Mouse (Mus musculus): ENCODE measurements at regions not wholly inside any gene's neighbourhood (a gene's known extent, or its start where the extent isn't known, plus 50 kb on each side); places are given as distances from the start of the nearest gene placed in this dataset.

DNA sequence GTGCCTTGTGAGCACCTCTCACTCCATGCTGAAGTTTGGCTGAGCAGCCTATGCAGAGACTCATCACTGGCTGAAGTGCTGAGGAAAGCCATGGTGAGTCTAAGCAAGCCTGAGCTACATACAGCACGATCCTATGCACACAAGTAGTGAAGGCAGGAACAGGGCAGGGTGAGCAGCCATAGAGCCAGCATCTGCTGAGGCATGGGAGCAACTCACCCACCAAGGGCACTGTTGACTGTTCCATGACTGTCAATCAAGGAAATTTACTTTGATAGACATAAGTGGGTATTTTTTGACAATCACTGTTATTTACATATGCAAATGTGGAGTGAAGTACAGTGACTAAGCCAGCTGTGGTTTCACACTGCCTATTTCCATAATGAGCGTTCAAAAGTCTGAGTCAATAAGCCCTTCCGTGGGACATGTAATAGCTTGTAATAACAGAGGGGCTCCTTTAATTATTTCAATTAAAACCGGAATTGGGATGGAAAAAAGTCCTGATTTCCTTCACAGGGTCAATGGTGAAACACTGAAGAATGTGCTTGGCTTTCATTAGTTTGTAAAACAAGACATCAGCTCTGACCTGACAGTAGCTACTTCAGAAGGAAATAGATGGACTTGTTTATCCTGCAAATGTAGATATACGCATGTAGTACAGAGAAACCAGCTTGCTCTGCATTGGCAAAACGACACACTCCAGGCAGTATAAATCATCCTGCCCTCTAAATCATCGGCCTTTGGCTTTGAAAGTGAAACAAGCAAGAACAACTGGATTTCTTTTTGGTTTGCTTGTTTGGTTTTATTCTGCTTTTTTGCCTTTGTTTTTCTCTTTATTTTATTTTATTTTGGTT is 62.1 kb downstream of the Tuba3b start:
- TF ChIP-seq CTCF (IDR thresholded peaks at IDR 0.05; ENCODE audit: borderline replicate concordance, control insufficient read depth, extremely low read depth, insufficient read depth, low read length, poor library complexity) (no peak), POLR2A (IDR thresholded peaks at IDR 0.05; ENCODE audit: control insufficient read depth, extremely low read depth, insufficient read depth, low read length, poor library complexity) (no peak)

All from thymus, adult 2 months (tissue).